ENCODE assay signal across 24 mouse cellular contexts in genomic region chr19:55816974-55817373, GRCm38 (mm10).
DNase-seq lines count a peak whose midpoint lies in the region; ATAC-seq and TF ChIP-seq lines count a peak whose summit lies in the region.
"Had no signal": no experiment of that assay in that cellular context is flagged by ENCODE, and none has a peak within 500 bp of the region (broad histone marks: within the 10 kb centered on the region; RNA-seq: fewer than 3 reads in every experiment).

No protein-coding gene starts in this region.

- H3K27me3 ChIP-seq in midbrain, postnatal 0 days (ENCODE audit: insufficient read depth, low read length): no peaks in the 10 kb centered on the region
- H3K27me3 ChIP-seq in midbrain, embryonic 10.5 days (ENCODE audit: low read depth, poor library complexity, severe bottlenecking): no peaks in the 10 kb centered on the region
- H3K27me3 ChIP-seq in embryonic facial prominence, embryonic 13.5 days: no peaks in the 10 kb centered on the region
- no peaks in the 10 kb centered on the region for H3K27me3 ChIP-seq in limb, embryonic 10.5 days (ENCODE audit: low read depth, poor library complexity, severe bottlenecking)
- H3K27me3 ChIP-seq in forebrain, postnatal 0 days (ENCODE audit: insufficient read depth, low read length): no peaks in the 10 kb centered on the region
- H3K27me3 ChIP-seq: embryonic facial prominence, embryonic 12.5 days; hindbrain, embryonic 12.5 days; intestine, embryonic 15.5 days had no signal

- no peak for DNase-seq in midbrain, postnatal 0 days (ENCODE audit: low spot score)
- no peak for DNase-seq in midbrain, embryonic 10.5 days (ENCODE audit: low spot score)
- no peak for DNase-seq in limb, embryonic 10.5 days (ENCODE audit: low spot score)
- no peak for DNase-seq in forebrain, postnatal 0 days
- no peak for DNase-seq in urinary bladder, postnatal 14 days (ENCODE audit: low spot score)
- DNase-seq in frontal cortex, adult 2 months (ENCODE audit: extremely low spot score in 1 of 2, low spot score in 1 of 2): no peak
- no peak for DNase-seq in right cerebral cortex, postnatal 14 days
- DNase-seq: adrenal gland, adult 8-10 months; adrenal gland, postnatal 25 days; B cell, adult 2 months; cerebellum, adult 18-20 months; cerebellum, adult 9-10 months; cerebellum, postnatal 14 days; gastrocnemius, postnatal 10 days; gastrocnemius, postnatal 36 days; heart, adult 2 months had no signal

- TF ChIP-seq CTCF in midbrain, postnatal 0 days (IDR thresholded peaks at IDR 0.05): no peak
- TF ChIP-seq CTCF in forebrain, postnatal 0 days (IDR thresholded peaks at IDR 0.05; ENCODE audit: low read depth): no peak

- no peaks in the 10 kb centered on the region for H3K4me1 ChIP-seq in midbrain, postnatal 0 days (ENCODE audit: insufficient read depth, low read length)
- peaks cover 9% of the 10 kb centered on the region; the same call in 1 of the 2 replicates for H3K4me1 ChIP-seq in midbrain, embryonic 10.5 days
- H3K4me1 ChIP-seq in embryonic facial prominence, embryonic 13.5 days: peaks cover 50% of the 10 kb centered on the region
- peaks cover 67% of the 10 kb centered on the region for H3K4me1 ChIP-seq in limb, embryonic 10.5 days
- no peaks in the 10 kb centered on the region for H3K4me1 ChIP-seq in forebrain, postnatal 0 days (ENCODE audit: insufficient read depth)

- H3K36me3 ChIP-seq in midbrain, postnatal 0 days (ENCODE audit: insufficient read depth, low read length): no peaks in the 10 kb centered on the region
- H3K36me3 ChIP-seq in midbrain, embryonic 10.5 days: peaks cover 47% of the 10 kb centered on the region
- peaks cover 25% of the 10 kb centered on the region for H3K36me3 ChIP-seq in embryonic facial prominence, embryonic 13.5 days
- peaks cover 48% of the 10 kb centered on the region for H3K36me3 ChIP-seq in limb, embryonic 10.5 days
- no peaks in the 10 kb centered on the region for H3K36me3 ChIP-seq in forebrain, postnatal 0 days (ENCODE audit: insufficient read depth)
- H3K36me3 ChIP-seq: G1E; intestine, embryonic 15.5 days had no signal

- no peak overlapping the region for H3K9ac ChIP-seq in midbrain, postnatal 0 days (replicated peaks; ENCODE audit: low read length, poor library complexity, severe bottlenecking)
- H3K9ac ChIP-seq in embryonic facial prominence, embryonic 13.5 days: no peak overlapping the region
- H3K9ac ChIP-seq in forebrain, postnatal 0 days: no peak overlapping the region
- H3K9ac ChIP-seq: embryonic facial prominence, embryonic 12.5 days; hindbrain, embryonic 12.5 days; intestine, embryonic 15.5 days had no signal

- peak overlapping the region; percentile 18; the same call in 1 of the 2 replicates for H3K27ac ChIP-seq in midbrain, postnatal 0 days (ENCODE audit: low read depth, low read length)
- H3K27ac ChIP-seq in midbrain, embryonic 10.5 days (replicated peaks): no peak overlapping the region
- H3K27ac ChIP-seq in embryonic facial prominence, embryonic 13.5 days: 0 out of 2 replicates have a peak overlapping the region, but pooled peaks have one; percentile 8
- peak overlapping the region; percentile 0; the same call in 1 of the 2 replicates for H3K27ac ChIP-seq in limb, embryonic 10.5 days
- no peak overlapping the region for H3K27ac ChIP-seq in forebrain, postnatal 0 days (ENCODE audit: low read depth, low read length)
- H3K27ac ChIP-seq: heart, adult 2 months; hindbrain, embryonic 12.5 days; intestine, embryonic 15.5 days had no signal

- no peak overlapping the region for H3K4me2 ChIP-seq in midbrain, postnatal 0 days (ENCODE audit: low read depth, low read length, poor library complexity, severe bottlenecking)
- H3K4me2 ChIP-seq in embryonic facial prominence, embryonic 13.5 days: no peak overlapping the region
- no peak overlapping the region for H3K4me2 ChIP-seq in forebrain, postnatal 0 days (ENCODE audit: low read depth)
- H3K4me2 ChIP-seq: embryonic facial prominence, embryonic 12.5 days; heart, embryonic 11.5 days; hindbrain, embryonic 12.5 days; intestine, embryonic 15.5 days had no signal

- ATAC-seq in midbrain, postnatal 0 days (ENCODE audit: low FRiP score): no peak
- no peak for ATAC-seq in embryonic facial prominence, embryonic 13.5 days (ENCODE audit: insufficient number of reproducible peaks, insufficient read depth, low FRiP score, low TSS enrichment, low read depth)
- no peak for ATAC-seq in forebrain, postnatal 0 days
- ATAC-seq: forebrain, embryonic 14.5 days; hindbrain, embryonic 16.5 days; intestine, embryonic 15.5 days had no signal

- no peak overlapping the region for H3K4me3 ChIP-seq in midbrain, postnatal 0 days (ENCODE audit: low read depth, low read length)
- no peak overlapping the region for H3K4me3 ChIP-seq in midbrain, embryonic 10.5 days
- H3K4me3 ChIP-seq in embryonic facial prominence, embryonic 13.5 days: no peak overlapping the region
- H3K4me3 ChIP-seq in limb, embryonic 10.5 days: no peak overlapping the region
- H3K4me3 ChIP-seq in forebrain, postnatal 0 days (ENCODE audit: low read depth, low read length): no peak overlapping the region
- H3K4me3 ChIP-seq: embryonic facial prominence, embryonic 12.5 days; heart, adult 2 months; hindbrain, embryonic 12.5 days; intestine, embryonic 15.5 days had no signal

- no peaks in the 10 kb centered on the region for H3K9me3 ChIP-seq in midbrain, postnatal 0 days (ENCODE audit: low read length)
- no peaks in the 10 kb centered on the region for H3K9me3 ChIP-seq in midbrain, embryonic 10.5 days (replicated peaks)
- H3K9me3 ChIP-seq in embryonic facial prominence, embryonic 13.5 days: no peaks in the 10 kb centered on the region
- no peaks in the 10 kb centered on the region for H3K9me3 ChIP-seq in limb, embryonic 10.5 days (replicated peaks)
- no peaks in the 10 kb centered on the region for H3K9me3 ChIP-seq in forebrain, postnatal 0 days (ENCODE audit: low read length)
- H3K9me3 ChIP-seq: embryonic facial prominence, embryonic 12.5 days; G1E; hindbrain, embryonic 12.5 days; intestine, embryonic 15.5 days had no signal

- 60% methylated on average over 7 of the region's 7 CpGs for WGBS in midbrain, postnatal 0 days
- 87% methylated on average over 7 of the region's 7 CpGs for WGBS in midbrain, embryonic 10.5 days
- 56% methylated on average over 7 of the region's 7 CpGs for WGBS in embryonic facial prominence, embryonic 13.5 days
- 91% methylated on average over 7 of the region's 7 CpGs for WGBS in limb, embryonic 10.5 days
- WGBS in forebrain, postnatal 0 days: 59% methylated on average over 7 of the region's 7 CpGs

Comparison
In these comparisons a context has a peak if more than half of its experiments do, and no peak if none do; other contexts are left out.
1. H3K27ac ChIP-seq: peak in midbrain, postnatal 0 days (single experiment), embryonic facial prominence, embryonic 13.5 days (single experiment) and limb, embryonic 10.5 days (single experiment); none in midbrain, embryonic 10.5 days (single experiment) and forebrain, postnatal 0 days (single experiment).